Mouse (Mus musculus) erythroblast, embryonic 14.5 days (primary cell): ENCODE measurements around the gene Actr1a.

Experiments
- GATA1 ChIP-seq: IDR thresholded peaks from 2 replicates; pipeline ENCODE4 v1.6.1; 2012; ENCODE audit warnings: low read length, inconsistent platforms, mixed read lengths
- TAL1 ChIP-seq: IDR thresholded peaks from 3 replicates; pipeline ENCODE4 v1.6.1; 2012; ENCODE audit warnings: low read length, inconsistent platforms, mixed read lengths

DNA sequence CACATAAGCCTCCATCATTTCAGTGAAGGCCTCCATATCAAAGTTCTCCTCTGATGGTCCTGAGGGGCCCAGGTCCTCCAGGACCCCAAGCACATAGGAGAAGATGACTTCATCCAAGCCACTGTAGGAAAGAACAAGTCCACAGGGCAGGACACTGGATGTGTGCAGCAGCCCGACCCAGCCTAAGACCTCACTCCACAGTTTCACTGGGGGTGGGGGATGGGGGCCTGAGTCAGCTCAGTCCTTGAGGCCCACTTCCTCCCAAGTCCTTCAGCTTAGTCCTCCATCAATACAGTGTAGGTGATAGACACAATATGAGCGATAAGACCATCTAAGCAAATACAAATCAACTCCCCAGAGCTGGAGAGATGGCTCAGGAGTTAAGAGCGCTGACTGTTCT, 63.6 kb downstream of the Actr1a start:
- TF ChIP-seq TAL1 (no peak), GATA1 (no peak)
